Mouse (Mus musculus) liver, postnatal 0 days (tissue): ENCODE data around the gene Usp12.

Source experiments
- CTCF ChIP-seq: sonication (generic); IDR thresholded peaks from 2 replicates; pipeline ENCODE4 v1.5.1; 2016; ENCODE audit warnings: antibody characterized with exemption, low read depth
- EP300 ChIP-seq: IDR thresholded peaks from 2 replicates; pipeline ENCODE4 v1.6.1; 2016; ENCODE audit warnings: antibody characterized with exemption, low read depth, mild to moderate bottlenecking

DNA sequence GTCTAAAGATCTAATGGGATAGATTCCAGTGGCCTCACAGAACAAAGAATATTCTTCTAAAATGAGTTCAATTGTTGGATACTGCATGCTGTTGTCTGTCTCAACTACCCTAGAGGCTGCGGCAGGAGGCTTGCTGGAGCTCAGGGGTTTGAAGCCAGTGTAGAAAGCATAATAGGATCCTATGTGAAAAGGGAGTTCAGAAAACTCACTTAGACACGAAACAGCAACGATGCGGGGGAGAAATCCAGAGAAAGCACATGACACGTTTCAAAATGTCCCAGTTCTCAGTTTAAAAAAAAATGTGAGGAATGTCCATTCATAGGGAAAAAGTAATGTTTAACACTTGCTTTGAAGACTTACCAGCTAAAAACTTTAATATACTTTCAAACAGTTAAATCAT is 28.2 kb upstream of the Usp12 start:
- no peak for TF ChIP-seq CTCF
- no peak for TF ChIP-seq EP300
